ENCODE assay signal across 8 mouse cellular contexts in genomic region chr13:9929978-9930377, GRCm38 (mm10).
DNase-seq lines count a peak whose midpoint lies in the region; ATAC-seq and TF ChIP-seq lines count a peak whose summit lies in the region.

No protein-coding gene starts in this region.

- ATAC-seq in common myeloid progenitor, adult 5-6 weeks (replicated peaks; ENCODE audit: low read depth, poor library complexity, severe bottlenecking), result 0 out of 2 replicates have a peak, but pooled peaks have one; percentile 22
- ATAC-seq in hindbrain, postnatal 0 days, result peak; percentile 84
- ATAC-seq in midbrain, embryonic 12.5 days (ENCODE audit: low FRiP score, low read depth), result peak; percentile 79
- ATAC-seq in kidney, embryonic 16.5 days (ENCODE audit: low FRiP score, low TSS enrichment), result no peak

- no peaks in the 10 kb centered on the region for H3K36me3 ChIP-seq in hindbrain, postnatal 0 days (ENCODE audit: insufficient read depth, low read length)
- H3K36me3 ChIP-seq in midbrain, embryonic 12.5 days, result no peaks in the 10 kb centered on the region
- no peaks in the 10 kb centered on the region for H3K36me3 ChIP-seq in kidney, embryonic 16.5 days (ENCODE audit: insufficient read depth, low read length)

- no peak overlapping the region for H3K4me2 ChIP-seq in hindbrain, postnatal 0 days (ENCODE audit: low read depth, low read length)
- no peak overlapping the region for H3K4me2 ChIP-seq in midbrain, embryonic 12.5 days (replicated peaks)
- no peak overlapping the region for H3K4me2 ChIP-seq in kidney, embryonic 16.5 days (replicated peaks; ENCODE audit: low read depth, low read length)

- H3K27ac ChIP-seq in hindbrain, postnatal 0 days, result 0 out of 2 replicates have a peak overlapping the region, but pooled peaks have one; percentile 36
- H3K27ac ChIP-seq in midbrain, embryonic 12.5 days (replicated peaks), result no peak overlapping the region
- no peak overlapping the region for H3K27ac ChIP-seq in kidney, embryonic 16.5 days (ENCODE audit: low read length)

- H3K4me3 ChIP-seq in hindbrain, postnatal 0 days (ENCODE audit: low read length), result no peak overlapping the region
- no peak overlapping the region for H3K4me3 ChIP-seq in midbrain, embryonic 12.5 days
- no peak overlapping the region for H3K4me3 ChIP-seq in kidney, embryonic 16.5 days (ENCODE audit: low read length)

- H3K27me3 ChIP-seq in hindbrain, postnatal 0 days (ENCODE audit: insufficient read depth, low read length), result no peaks in the 10 kb centered on the region
- no peaks in the 10 kb centered on the region for H3K27me3 ChIP-seq in midbrain, embryonic 12.5 days
- H3K27me3 ChIP-seq in kidney, embryonic 16.5 days (ENCODE audit: insufficient read depth, low read length), result no peaks in the 10 kb centered on the region

- H3K9ac ChIP-seq in hindbrain, postnatal 0 days (replicated peaks; ENCODE audit: low read length), result no peak overlapping the region
- H3K9ac ChIP-seq in midbrain, embryonic 12.5 days (replicated peaks), result no peak overlapping the region
- H3K9ac ChIP-seq in kidney, embryonic 16.5 days (replicated peaks; ENCODE audit: low read length), result no peak overlapping the region

- no peaks in the 10 kb centered on the region for H3K4me1 ChIP-seq in hindbrain, postnatal 0 days (ENCODE audit: insufficient read depth, low read length)
- H3K4me1 ChIP-seq in midbrain, embryonic 12.5 days, result peaks cover 7% of the 10 kb centered on the region
- H3K4me1 ChIP-seq in kidney, embryonic 16.5 days (ENCODE audit: insufficient read depth, low read length), result no peaks in the 10 kb centered on the region

- DNase-seq in heart, postnatal 14 days, result peak; percentile 5 to 22
- DNase-seq in heart, adult 11 months, result no peak
- DNase-seq in hindbrain, postnatal 0 days (ENCODE audit: low spot score), result peak; percentile 76
- no peak for DNase-seq in thymus, adult 18-20 months
- no peak for DNase-seq in ovary, postnatal 36 days (ENCODE audit: low spot score)

- no peak for TF ChIP-seq CTCF in hindbrain, postnatal 0 days (IDR thresholded peaks at IDR 0.05; ENCODE audit: low read depth)

- intact Hi-C loops in heart, postnatal 14 days (cut with DNase I), result no loop called here

- WGBS in hindbrain, postnatal 0 days, result 33% methylated on average over 2 of the region's 2 CpGs
- WGBS in midbrain, embryonic 12.5 days, result 43% methylated on average over 2 of the region's 2 CpGs
- WGBS in kidney, embryonic 16.5 days, result 68% methylated on average over 2 of the region's 2 CpGs

- no peaks in the 10 kb centered on the region for H3K9me3 ChIP-seq in hindbrain, postnatal 0 days (ENCODE audit: low read length)
- H3K9me3 ChIP-seq in midbrain, embryonic 12.5 days, result no peaks in the 10 kb centered on the region
- H3K9me3 ChIP-seq in kidney, embryonic 16.5 days (ENCODE audit: low read length), result no peaks in the 10 kb centered on the region

Comparison
In these comparisons a context has a peak if more than half of its experiments do, and no peak if none do; other contexts are left out.
1. DNase-seq: peak in heart, postnatal 14 days (2 of 2) and hindbrain, postnatal 0 days (single experiment); none in heart, adult 11 months (single experiment), thymus, adult 18-20 months (0 of 2) and ovary, postnatal 36 days (single experiment).